Mouse (Mus musculus) limb, embryonic 11.5 days (tissue): ENCODE measurements at regions not wholly inside any gene's neighbourhood (a gene's known extent, or its start where the extent isn't known, plus 50 kb on each side); places are given as distances from the start of the nearest gene placed in this dataset.
A peak's percentile ranks its signal among the peaks of the same experiment; 100 is the strongest.

ENCODE experiments used
- ATAC-seq: fragments of 200-750 bp; cut with Nextera tagmentation; 2 replicates; pipeline ENCODE4 v1.8.0; 2017; ENCODE audit warnings: low read depth; ENCODE audit not compliant: insufficient number of reproducible peaks, low FRiP score, low TSS enrichment
- DNase-seq: peaks from one replicate; pipeline ENCODE4 v3.0.0-alpha.2; 2015; ENCODE audit warnings: low spot score
- H3K27ac ChIP-seq: fragments of 300-500 bp; sonication (generic); replicated peaks from 2 replicates; pipeline ENCODE4 v1.5.1; 2014; ENCODE audit warnings: low read depth, mild to moderate bottlenecking, low read length
- H3K27me3 ChIP-seq: fragments of 300-500 bp; sonication (generic); 2 replicates; pipeline ENCODE4 v1.6.1; 2014; ENCODE audit warnings: mild to moderate bottlenecking, low read length, mixed read lengths; ENCODE audit not compliant: control insufficient read depth, insufficient read depth
- H3K36me3 ChIP-seq: fragments of 300-500 bp; sonication (generic); 2 replicates; pipeline ENCODE4 v1.6.1; 2014; ENCODE audit warnings: mild to moderate bottlenecking, low read length, moderate library complexity, mixed read lengths; ENCODE audit not compliant: control insufficient read depth, insufficient read depth
- H3K4me1 ChIP-seq: fragments of 300-500 bp; sonication (generic); 2 replicates; pipeline ENCODE4 v1.6.1; 2014; ENCODE audit warnings: low read length, mixed read lengths; ENCODE audit not compliant: control insufficient read depth, insufficient read depth
- H3K4me2 ChIP-seq: fragments of 300-500 bp; sonication (generic); 2 replicates; pipeline ENCODE4 v1.6.1; 2014; ENCODE audit warnings: low read depth, mild to moderate bottlenecking, moderate library complexity; ENCODE audit not compliant: severe bottlenecking
- H3K4me3 ChIP-seq: fragments of 300-500 bp; sonication (generic); 2 replicates; pipeline ENCODE4 v1.5.1; 2014; ENCODE audit warnings: low read depth, low read length
- H3K9ac ChIP-seq: fragments of 300-500 bp; sonication (generic); 2 replicates; pipeline ENCODE4 v1.6.1; 2014; ENCODE audit warnings: mild to moderate bottlenecking, low read length
- H3K9me3 ChIP-seq: fragments of 300-500 bp; sonication (generic); 2 replicates; pipeline ENCODE4 v1.6.1; 2016; ENCODE audit warnings: low read length; ENCODE audit not compliant: control insufficient read depth
- WGBS: fragments of 180-500 bp; shearing (Covaris S2); extraction: QIAGEN DNeasy Blood & Tissue Kit; methylation state at CpG from one replicate; pipeline ENCODE4 v1.1.7; 2014; 5-methylcytosine and 5-hydroxymethylcytosine counted together

GRCm38 (mm10) chr12:10584026-10584425, 193.5 kb downstream of the Rdh14 start:
- Histone ChIP-seq H3K4me3 (no peak overlapping the region), H3K4me2 (no peak overlapping the region), H3K27ac (no peak overlapping the region), H3K27me3 (no peaks in the 10 kb centered on the region), H3K36me3 (no peaks in the 10 kb centered on the region), H3K9me3 (no peaks in the 10 kb centered on the region), H3K4me1 (no peaks in the 10 kb centered on the region), H3K9ac (no peak overlapping the region)
- WGBS: 59% methylated on average over 7 of the region's 7 CpGs
- DNase-seq (no peak), ATAC-seq (no peak)

GRCm38 (mm10) chr12:10589537-10589936, 199.0 kb downstream of the Rdh14 start:
- H3K36me3 ChIP-seq: no peaks in the 10 kb centered on the region
- no peaks in the 10 kb centered on the region for H3K27me3 ChIP-seq
- H3K9me3 ChIP-seq: no peaks in the 10 kb centered on the region
- 45% methylated on average over 8 of the region's 8 CpGs for WGBS
- ATAC-seq (peak; percentile 75), DNase-seq (peak; percentile 81)
- H3K4me2 ChIP-seq: no peak overlapping the region
- H3K4me1 ChIP-seq: no peaks in the 10 kb centered on the region
- H3K4me3 ChIP-seq: no peak overlapping the region
- no peak overlapping the region for H3K27ac ChIP-seq
- H3K9ac ChIP-seq: no peak overlapping the region

DNA sequence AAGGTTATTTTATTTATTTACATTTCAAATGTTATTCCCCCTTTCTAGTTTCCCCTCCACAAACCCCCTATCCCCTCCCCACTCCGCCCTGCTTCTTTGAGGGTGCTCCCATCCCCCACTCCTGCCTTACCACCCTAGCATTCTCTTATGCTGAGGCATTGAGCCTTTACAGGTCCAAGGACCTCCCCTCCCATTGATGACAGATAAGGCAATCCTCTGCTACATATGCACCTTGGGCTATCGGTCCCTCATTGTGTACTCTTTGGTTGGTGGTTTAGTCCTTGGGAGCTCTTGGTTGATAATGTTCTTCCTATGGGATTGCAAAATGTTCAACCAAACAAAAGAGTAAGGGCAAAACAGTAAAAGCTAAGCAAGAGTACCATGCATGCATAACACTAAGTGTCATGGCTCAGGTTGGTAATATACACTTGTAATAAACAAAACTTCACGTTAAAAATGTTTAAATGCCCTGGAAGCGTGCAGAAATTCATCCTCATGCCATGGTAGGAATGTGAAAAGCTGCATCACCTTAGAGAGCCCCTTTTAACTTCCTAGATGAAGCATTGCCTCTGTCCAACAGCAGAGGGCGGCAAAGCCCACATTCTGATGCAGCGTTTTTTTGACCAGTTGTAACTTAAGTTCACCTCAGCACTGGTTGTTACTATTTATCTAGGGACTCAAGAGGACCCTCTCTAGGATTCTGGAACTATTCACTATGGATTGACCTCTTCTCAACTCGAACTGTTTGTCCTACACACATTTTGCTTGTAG, 207.6 kb downstream of the Rdh14 start:
- Histone ChIP-seq H3K4me1 (no peaks in the 10 kb centered on the region), H3K27ac (no peak overlapping the region), H3K9me3 (no peaks in the 10 kb centered on the region), H3K9ac (no peak overlapping the region), H3K4me2 (no peak overlapping the region), H3K36me3 (no peaks in the 10 kb centered on the region), H3K27me3 (no peaks in the 10 kb centered on the region), H3K4me3 (no peak overlapping the region)
- no peak for ATAC-seq
- WGBS: 19% methylated on average over 7 of the region's 7 CpGs
- peak; percentile 82 for DNase-seq

DNA sequence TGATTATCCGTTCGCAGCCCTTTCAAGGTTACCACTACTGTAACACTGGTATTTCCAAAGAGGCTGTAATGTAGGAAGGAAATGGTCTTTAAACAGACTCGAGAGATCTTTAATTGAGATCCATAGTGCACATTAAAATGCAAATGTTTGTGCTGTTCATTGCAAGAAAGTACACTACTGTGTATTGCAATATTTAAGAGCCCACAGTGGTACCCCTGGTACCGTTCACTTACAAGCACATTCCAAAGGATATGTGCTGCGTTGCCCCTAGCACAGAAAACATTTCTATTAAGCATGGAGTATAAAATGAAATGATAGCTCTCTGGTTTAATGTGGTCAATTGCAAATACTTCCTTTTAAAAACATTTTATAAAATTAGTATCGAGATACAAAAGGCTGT, 209.5 kb downstream of the Rdh14 start:
- DNase-seq (no peak), ATAC-seq (no peak)
- Histone ChIP-seq H3K4me1 (no peaks in the 10 kb centered on the region), H3K27me3 (no peaks in the 10 kb centered on the region), H3K36me3 (no peaks in the 10 kb centered on the region), H3K27ac (no peak overlapping the region), H3K9ac (no peak overlapping the region), H3K9me3 (no peaks in the 10 kb centered on the region), H3K4me3 (no peak overlapping the region), H3K4me2 (no peak overlapping the region)
- WGBS: 85% methylated on average over 6 of the region's 6 CpGs

GRCm38 (mm10) chr12:10618319-10618718, 227.7 kb downstream of the Rdh14 start:
- Histone ChIP-seq H3K27me3 (no peaks in the 10 kb centered on the region), H3K4me2 (no peak overlapping the region), H3K27ac (no peak overlapping the region), H3K36me3 (no peaks in the 10 kb centered on the region), H3K4me3 (no peak overlapping the region), H3K9me3 (no peaks in the 10 kb centered on the region), H3K9ac (no peak overlapping the region), H3K4me1 (no peaks in the 10 kb centered on the region)
- DNase-seq (no peak), ATAC-seq (no peak)

GRCm38 (mm10) chr12:10620541-10620940, 230.0 kb downstream of the Rdh14 start:
- Histone ChIP-seq H3K36me3 (no peaks in the 10 kb centered on the region), H3K9ac (no peak overlapping the region), H3K27me3 (no peaks in the 10 kb centered on the region), H3K27ac (no peak overlapping the region), H3K4me3 (no peak overlapping the region), H3K4me2 (no peak overlapping the region), H3K4me1 (no peaks in the 10 kb centered on the region), H3K9me3 (no peaks in the 10 kb centered on the region)
- ATAC-seq (no peak), DNase-seq (no peak)
- WGBS: 76% methylated on average over 3 of the region's 3 CpGs

DNA sequence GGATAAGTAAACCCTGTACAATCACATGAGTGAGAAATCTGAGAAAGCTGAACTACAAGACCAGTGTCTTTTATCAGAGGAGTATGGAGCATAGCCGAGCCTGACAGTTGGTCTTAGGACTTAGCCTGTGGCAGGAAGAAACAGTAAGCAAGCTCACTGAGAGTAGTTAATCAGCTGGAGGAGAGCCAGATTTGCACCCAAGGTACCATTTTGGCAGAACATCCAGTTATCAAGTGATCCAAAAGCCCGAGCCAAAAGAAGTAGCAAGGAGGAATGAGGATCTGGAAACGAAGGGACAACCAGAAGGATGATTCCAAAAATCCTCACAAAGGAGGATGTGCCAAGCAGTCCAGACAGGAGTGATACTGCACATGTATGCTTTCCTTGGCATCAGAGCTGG, 248.0 kb downstream of the Rdh14 start:
- H3K9ac ChIP-seq: no peak overlapping the region
- no peak overlapping the region for H3K27ac ChIP-seq
- no peak overlapping the region for H3K4me2 ChIP-seq
- H3K4me3 ChIP-seq: no peak overlapping the region
- no peaks in the 10 kb centered on the region for H3K36me3 ChIP-seq
- H3K9me3 ChIP-seq: no peaks in the 10 kb centered on the region
- no peaks in the 10 kb centered on the region for H3K27me3 ChIP-seq
- ATAC-seq (no peak), DNase-seq (no peak)
- no peaks in the 10 kb centered on the region for H3K4me1 ChIP-seq
- 89% methylated on average over 3 of the region's 3 CpGs for WGBS

DNA sequence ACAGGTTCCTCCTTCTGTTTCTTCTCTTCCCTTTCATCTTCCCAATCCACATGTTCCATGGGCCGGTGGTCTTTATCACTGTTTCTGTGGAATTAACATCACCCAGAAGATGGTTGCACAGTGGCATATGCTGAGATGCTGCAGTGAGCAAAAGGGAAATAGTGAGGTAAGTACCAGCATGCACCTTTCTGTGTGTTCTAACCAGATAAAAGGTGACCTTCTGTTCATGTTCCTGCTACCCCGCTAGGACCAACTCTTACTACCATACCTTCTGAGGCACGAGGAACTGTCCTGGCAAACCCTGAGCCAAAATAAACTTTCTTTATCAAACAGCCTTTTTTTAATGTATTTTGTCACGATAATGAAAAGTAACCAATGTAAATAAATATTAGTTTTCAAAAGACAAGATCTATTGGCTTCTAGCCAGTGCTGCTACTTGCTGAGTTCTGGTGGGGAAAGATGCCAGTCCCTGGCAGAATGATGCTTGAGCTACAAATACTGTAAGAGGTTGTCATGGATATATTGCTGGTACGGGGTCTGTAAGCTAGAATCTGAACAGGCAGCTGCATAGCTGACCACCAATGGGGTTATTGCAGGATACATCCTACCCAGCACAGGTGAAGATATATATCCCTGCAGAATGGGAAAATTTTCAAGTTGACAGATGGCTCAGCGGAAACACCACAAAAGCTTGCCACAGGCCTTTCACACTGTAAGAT, 264.1 kb downstream of the Rdh14 start:
- Histone ChIP-seq H3K9ac (no peak overlapping the region), H3K9me3 (no peaks in the 10 kb centered on the region), H3K4me3 (no peak overlapping the region), H3K36me3 (no peaks in the 10 kb centered on the region), H3K4me2 (no peak overlapping the region), H3K27ac (no peak overlapping the region), H3K27me3 (no peaks in the 10 kb centered on the region), H3K4me1 (no peaks in the 10 kb centered on the region)
- DNase-seq (no peak), ATAC-seq (no peak)
- WGBS: 91% methylated on average over 6 of the region's 6 CpGs
